Mouse (Mus musculus) MEL (cell line): ENCODE results near the gene E330017A01Rik.

Source experiments
- CTCF ChIP-seq, 3 experiments: IDR thresholded peaks in 2 of 3; conservative IDR thresholded peaks in 1 of 3; 2 replicates each; pipeline ENCODE4 v1.5.1; 2011 to 2012; ENCODE audit warnings: low read length in 3 of 3, low read depth in 2 of 3, mild to moderate bottlenecking in 2 of 3, improper control_type of control experiment in 1 of 3, inconsistent platforms in 1 of 3, mixed read lengths in 1 of 3, moderate library complexity in 1 of 3; ENCODE audit not compliant: control insufficient read depth in 1 of 3, insufficient read depth in 1 of 3, poor library complexity in 1 of 3, severe bottlenecking in 1 of 3
- USF1 ChIP-seq: IDR thresholded peaks from 2 replicates; pipeline ENCODE4 v1.6.1; 2014; ENCODE audit warnings: low read depth, mild to moderate bottlenecking, inconsistent platforms, low read length, improper control_type of control experiment, moderate library complexity

DNA sequence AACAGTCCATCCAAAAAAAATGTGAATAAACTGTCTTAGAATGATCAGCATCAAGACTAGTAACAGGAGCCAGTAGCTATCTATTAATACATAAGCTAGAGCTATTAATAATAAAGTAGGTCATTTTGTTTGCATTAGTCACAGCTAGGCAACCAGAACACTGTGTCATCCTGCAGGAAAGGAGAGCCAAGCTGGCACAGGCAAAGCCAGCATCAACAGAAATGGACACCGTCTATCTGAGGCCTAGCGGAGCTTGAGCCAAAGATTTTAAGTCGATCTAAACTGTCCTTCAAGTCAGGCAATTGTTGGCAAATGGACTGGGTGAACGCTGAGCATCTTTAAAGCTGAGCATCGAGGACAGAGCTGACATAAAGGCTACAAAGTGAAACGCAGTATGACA, 37.7 kb downstream of the E330017A01Rik start:
- TF ChIP-seq CTCF (IDR thresholded peaks at IDR 0.05 in 2 of 3, conservative IDR thresholded peaks at IDR 0.05 in 1 of 3; ENCODE audit: control insufficient read depth in 1 of 3, insufficient read depth in 1 of 3, low read depth in 2 of 3, low read length in 3 of 3, poor library complexity in 1 of 3, severe bottlenecking in 1 of 3) = no peak
- TF ChIP-seq USF1 = no peak
